Mouse (Mus musculus) lung, embryonic 14.5 days (tissue): Measurements from ENCODE around the gene Atp6v1c2. TPM values are rescaled to one million over a fixed set of nuclear protein-coding genes. Genes with fewer than 3 reads are reported as not detected.

Experiments
- ATAC-seq: fragments of 200-750 bp; cut with Nextera tagmentation; 2 replicates; pipeline ENCODE4 v1.8.0; 2017; ENCODE audit warnings: mild to moderate bottlenecking, moderate TSS enrichment, moderate library complexity; ENCODE audit not compliant: insufficient read depth
- DNase-seq: peaks from one replicate; pipeline ENCODE4 v3.0.0-alpha.2; 2015
- H3K27ac ChIP-seq: fragments of 300-500 bp; sonication (generic); 2 replicates; pipeline ENCODE4 v1.5.1; 2014; ENCODE audit warnings: low read depth, mild to moderate bottlenecking, moderate library complexity
- H3K27me3 ChIP-seq: fragments of 300-500 bp; sonication (generic); 2 replicates; pipeline ENCODE4 v1.6.1; 2014; ENCODE audit warnings: low read length, control low read depth; ENCODE audit not compliant: insufficient read depth
- H3K36me3 ChIP-seq: fragments of 300-500 bp; sonication (generic); 2 replicates; pipeline ENCODE4 v1.6.1; 2014; ENCODE audit warnings: control low read depth; ENCODE audit not compliant: insufficient read depth
- H3K4me1 ChIP-seq: fragments of 300-500 bp; sonication (generic); 2 replicates; pipeline ENCODE4 v1.6.1; 2014; ENCODE audit warnings: antibody characterized with exemption, control low read depth; ENCODE audit not compliant: insufficient read depth
- H3K4me2 ChIP-seq: fragments of 300-500 bp; sonication (generic); 2 replicates; pipeline ENCODE4 v1.6.1; 2014; ENCODE audit warnings: mild to moderate bottlenecking
- H3K4me3 ChIP-seq: fragments of 300-500 bp; sonication (generic); 2 replicates; pipeline ENCODE4 v1.5.1; 2014; ENCODE audit warnings: low read depth, low read length
- H3K9ac ChIP-seq: fragments of 300-500 bp; sonication (generic); 2 replicates; pipeline ENCODE4 v1.6.1; 2014
- H3K9me3 ChIP-seq: fragments of 300-500 bp; sonication (generic); 2 replicates; pipeline ENCODE4 v1.6.1; 2016; ENCODE audit warnings: low read depth, low read length, control low read depth
- CTCF ChIP-seq: IDR thresholded peaks from 2 replicates; pipeline ENCODE4 v1.5.1; 2016; ENCODE audit warnings: antibody characterized with exemption, low read depth
- WGBS: fragments of 180-500 bp; shearing (Covaris S2); extraction: QIAGEN DNeasy Blood & Tissue Kit; methylation state at CpG from one replicate; pipeline ENCODE4 v1.1.7; 2014; 5-methylcytosine and 5-hydroxymethylcytosine counted together
- polyA plus RNA-seq: library from polyadenylated mRNA; unstranded; fragments of >200 nt; fragmentation: Nextera tagmentation; extraction: Ambion mirVana; gene quantifications from 2 replicates; pipeline ENCODE4 v1.2.1, GENCODE M21; 2014

Atp6v1c2 gene
- polyA plus RNA-seq, 1 experiment from 2014 or later, result 1.0 TPM

DNA sequence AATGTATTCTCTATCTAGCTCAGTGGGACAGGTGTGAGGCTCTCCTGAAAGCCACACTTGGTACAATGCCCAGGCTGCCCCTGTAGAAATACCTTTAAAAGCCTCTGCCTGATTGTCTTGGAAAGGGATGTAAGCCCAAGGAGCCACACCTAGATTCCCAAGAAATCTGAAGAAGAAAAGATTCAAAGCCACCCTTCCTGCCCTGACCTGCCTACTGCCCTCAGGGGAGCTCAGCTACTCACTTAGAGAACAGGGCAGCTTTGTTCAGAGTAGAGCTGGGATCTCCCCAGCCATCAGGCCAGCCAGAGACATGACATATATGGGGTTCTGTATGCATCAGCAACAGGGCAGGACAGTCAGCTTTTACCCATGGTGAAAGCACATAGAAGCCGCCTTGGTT, 29.3 kb downstream of the Atp6v1c2 start:
- H3K4me2 ChIP-seq, result no peak overlapping the region
- H3K4me3 ChIP-seq, result no peak overlapping the region
- WGBS, result 88% methylated on average over 1 of the region's 1 CpGs
- no peak overlapping the region for H3K27ac ChIP-seq
- no peaks in the 10 kb centered on the region for H3K4me1 ChIP-seq
- no peaks in the 10 kb centered on the region for H3K36me3 ChIP-seq
- no peak overlapping the region for H3K9ac ChIP-seq
- ATAC-seq, result no peak
- no peaks in the 10 kb centered on the region for H3K27me3 ChIP-seq
- DNase-seq, result no peak
- TF ChIP-seq CTCF, result no peak
- no peaks in the 10 kb centered on the region for H3K9me3 ChIP-seq

DNA sequence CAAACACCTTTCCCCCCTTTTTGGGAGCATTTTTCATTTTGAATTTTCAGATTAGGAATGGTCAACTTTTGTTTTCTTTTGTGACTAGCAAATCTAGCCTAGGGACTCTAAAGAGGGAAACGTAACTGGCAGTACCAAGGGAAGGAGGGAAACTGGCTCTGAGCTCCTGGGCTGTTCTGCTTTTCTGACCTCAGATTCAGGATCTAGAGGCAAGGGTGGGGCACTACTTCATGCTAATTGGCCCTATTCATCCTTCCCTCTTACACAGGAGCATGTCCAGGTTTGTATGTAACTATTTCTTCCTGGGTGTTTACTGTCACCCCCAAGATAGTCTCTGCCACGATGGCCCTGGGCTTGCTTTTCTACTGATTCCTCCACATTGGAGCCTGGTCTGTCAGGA, 32.3 kb downstream of the Atp6v1c2 start:
- ATAC-seq, result no peak
- WGBS, result 73% methylated on average over 2 of the region's 2 CpGs
- no peak overlapping the region for H3K9ac ChIP-seq

DNA sequence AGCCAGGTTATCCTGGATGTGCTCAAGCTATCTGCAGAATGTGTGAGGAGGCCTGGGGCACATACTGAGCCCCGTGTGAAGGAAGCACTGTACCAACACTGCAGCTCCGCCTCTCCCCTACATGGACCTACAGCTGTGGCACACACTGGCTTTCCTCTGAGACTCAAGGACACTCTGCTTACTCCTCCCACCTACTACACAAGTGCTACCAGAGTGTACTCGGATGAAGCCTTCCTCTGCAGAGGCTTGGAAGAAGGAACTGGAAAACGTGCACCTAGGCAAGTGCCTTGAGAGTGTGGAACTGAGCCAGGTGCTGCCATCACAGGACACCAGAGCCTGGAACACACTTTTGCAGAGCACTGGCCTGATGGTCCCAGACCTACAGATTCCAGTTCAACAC, 38.6 kb downstream of the Atp6v1c2 start:
- WGBS, result 49% methylated on average over 4 of the region's 4 CpGs

More for the DNA sequence above, 32.3 kb downstream of the Atp6v1c2 start:
- no peaks in the 10 kb centered on the region for H3K27me3 ChIP-seq
- TF ChIP-seq CTCF, result no peak
- no peak for DNase-seq
- H3K9me3 ChIP-seq, result no peaks in the 10 kb centered on the region
- H3K4me1 ChIP-seq, result no peaks in the 10 kb centered on the region
- H3K4me2 ChIP-seq, result no peak overlapping the region
- no peak overlapping the region for H3K4me3 ChIP-seq
- no peak overlapping the region for H3K27ac ChIP-seq
- no peaks in the 10 kb centered on the region for H3K36me3 ChIP-seq

DNA sequence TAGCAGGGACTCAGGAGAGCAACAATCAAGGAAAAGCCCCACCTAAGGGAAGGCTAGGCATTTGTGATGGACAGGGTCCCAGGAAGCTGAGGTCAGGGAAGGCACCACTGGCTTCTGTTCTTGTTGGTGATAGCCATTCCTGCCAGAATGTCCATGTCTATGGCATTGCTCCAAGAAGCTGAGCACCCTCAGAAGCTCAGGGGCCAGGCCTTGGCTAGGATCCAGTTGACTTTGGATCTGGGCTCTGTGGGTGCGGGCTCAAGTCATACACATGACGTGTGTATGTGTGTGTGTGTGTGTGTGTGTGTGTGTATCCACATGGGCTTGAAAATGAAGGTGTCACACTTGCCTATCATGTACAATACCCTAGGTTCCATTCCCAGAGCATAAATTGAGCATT, 39.2 kb downstream of the Atp6v1c2 start:
- no peak for DNase-seq
- TF ChIP-seq CTCF, result no peak
- H3K9ac ChIP-seq, result no peak overlapping the region
- H3K27me3 ChIP-seq, result no peaks in the 10 kb centered on the region
- ATAC-seq, result no peak
- H3K9me3 ChIP-seq, result no peaks in the 10 kb centered on the region
- no peak overlapping the region for H3K27ac ChIP-seq
- 77% methylated on average over 2 of the region's 2 CpGs for WGBS
- no peak overlapping the region for H3K4me3 ChIP-seq
- no peak overlapping the region for H3K4me2 ChIP-seq
- H3K4me1 ChIP-seq, result no peaks in the 10 kb centered on the region
- H3K36me3 ChIP-seq, result peaks cover 11% of the 10 kb centered on the region

More for the DNA sequence above, 38.6 kb downstream of the Atp6v1c2 start:
- Histone ChIP-seq H3K27me3 (no peaks in the 10 kb centered on the region), H3K9me3 (no peaks in the 10 kb centered on the region), H3K9ac (no peak overlapping the region), H3K4me3 (no peak overlapping the region), H3K4me2 (no peak overlapping the region), H3K27ac (no peak overlapping the region), H3K4me1 (no peaks in the 10 kb centered on the region), H3K36me3 (0 out of 2 replicates have a peak, but pooled peaks cover 7% of the 10 kb centered on the region)
- DNase-seq, result peak; percentile 16
- no peak for TF ChIP-seq CTCF
- ATAC-seq, result peak; percentile 44; the same call in 1 of the 2 replicates

DNA sequence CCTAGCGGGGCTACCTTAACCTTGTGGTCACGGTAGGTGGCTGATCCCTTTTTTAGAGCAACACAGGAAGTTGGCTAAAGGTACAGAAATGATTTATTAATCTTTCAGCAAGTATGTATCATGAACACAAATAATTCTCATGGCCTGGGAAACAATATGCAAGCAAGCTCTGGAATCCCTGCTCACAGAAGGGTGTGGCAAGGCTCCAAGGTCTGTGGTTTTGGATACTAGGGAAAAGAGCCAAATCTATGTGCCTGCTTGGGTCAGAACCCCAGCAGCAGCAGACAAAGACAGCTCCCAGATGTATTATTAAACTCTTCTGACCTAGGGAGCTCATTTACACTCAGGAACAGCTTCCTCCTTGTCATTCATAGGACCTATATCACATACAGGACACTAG, 40.1 kb downstream of the Atp6v1c2 start:
- Histone ChIP-seq H3K4me2 (no peak overlapping the region), H3K9ac (no peak overlapping the region), H3K27ac (no peak overlapping the region), H3K36me3 (peaks cover 20% of the 10 kb centered on the region), H3K4me3 (no peak overlapping the region), H3K27me3 (no peaks in the 10 kb centered on the region), H3K4me1 (no peaks in the 10 kb centered on the region), H3K9me3 (no peaks in the 10 kb centered on the region)
- WGBS, result 61% methylated on average over 2 of the region's 2 CpGs
- TF ChIP-seq CTCF, result no peak
- DNase-seq (no peak), ATAC-seq (no peak)

DNA sequence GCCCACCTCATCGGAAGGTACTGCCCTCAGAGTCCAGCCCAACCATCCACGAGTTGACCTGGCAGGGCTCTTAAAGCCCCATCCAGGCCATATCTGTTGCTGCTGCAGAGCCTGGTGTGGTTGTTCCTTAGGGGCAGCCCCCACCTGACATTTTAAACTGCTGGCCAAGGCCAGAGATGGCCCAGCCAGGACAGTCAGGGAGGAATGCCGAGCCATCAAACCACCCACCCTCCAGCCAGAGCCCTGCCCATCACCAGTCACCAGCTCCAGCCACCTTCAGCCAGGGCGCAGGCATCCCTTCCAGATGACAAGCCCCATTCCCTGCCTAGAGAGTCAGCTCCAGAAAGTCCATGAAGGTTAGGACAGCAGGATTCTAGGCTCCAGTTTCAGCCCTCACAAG, 40.7 kb downstream of the Atp6v1c2 start:
- Histone ChIP-seq H3K9ac (no peak overlapping the region), H3K36me3 (peaks cover 26% of the 10 kb centered on the region), H3K9me3 (no peaks in the 10 kb centered on the region), H3K4me2 (no peak overlapping the region), H3K27ac (no peak overlapping the region), H3K4me1 (no peaks in the 10 kb centered on the region), H3K27me3 (no peaks in the 10 kb centered on the region), H3K4me3 (no peak overlapping the region)
- ATAC-seq (no peak), DNase-seq (no peak)
- no peak for TF ChIP-seq CTCF
- 63% methylated on average over 4 of the region's 4 CpGs for WGBS

DNA sequence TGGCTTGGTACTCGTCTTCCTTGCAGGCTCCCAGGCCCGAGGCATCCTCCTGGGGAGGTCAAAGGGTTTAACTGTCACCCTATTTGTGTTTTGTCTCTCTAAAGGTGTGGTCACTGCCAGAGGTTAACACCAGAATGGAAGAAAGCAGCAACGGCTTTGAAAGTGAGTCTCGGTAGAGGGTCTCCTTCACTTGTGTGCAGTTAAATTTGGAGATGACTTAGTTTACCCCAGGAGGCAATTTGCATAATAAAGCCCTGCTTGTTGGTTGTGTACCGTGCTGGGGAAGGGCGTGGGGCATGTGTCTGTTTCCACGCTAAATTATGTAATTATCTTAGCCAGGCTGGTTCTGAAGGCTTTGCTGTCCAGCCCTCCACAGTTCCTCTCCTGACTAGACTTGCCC, 55.3 kb downstream of the Atp6v1c2 start:
- H3K9ac ChIP-seq, result no peak overlapping the region
- no peak overlapping the region for H3K4me2 ChIP-seq
- H3K36me3 ChIP-seq, result peaks cover 96% of the 10 kb centered on the region
- no peaks in the 10 kb centered on the region for H3K4me1 ChIP-seq
- H3K27me3 ChIP-seq, result no peaks in the 10 kb centered on the region
- H3K9me3 ChIP-seq, result no peaks in the 10 kb centered on the region
- DNase-seq (no peak), ATAC-seq (no peak)
- 79% methylated on average over 7 of the region's 7 CpGs for WGBS
- no peak overlapping the region for H3K4me3 ChIP-seq
- no peak overlapping the region for H3K27ac ChIP-seq
- no peak for TF ChIP-seq CTCF

DNA sequence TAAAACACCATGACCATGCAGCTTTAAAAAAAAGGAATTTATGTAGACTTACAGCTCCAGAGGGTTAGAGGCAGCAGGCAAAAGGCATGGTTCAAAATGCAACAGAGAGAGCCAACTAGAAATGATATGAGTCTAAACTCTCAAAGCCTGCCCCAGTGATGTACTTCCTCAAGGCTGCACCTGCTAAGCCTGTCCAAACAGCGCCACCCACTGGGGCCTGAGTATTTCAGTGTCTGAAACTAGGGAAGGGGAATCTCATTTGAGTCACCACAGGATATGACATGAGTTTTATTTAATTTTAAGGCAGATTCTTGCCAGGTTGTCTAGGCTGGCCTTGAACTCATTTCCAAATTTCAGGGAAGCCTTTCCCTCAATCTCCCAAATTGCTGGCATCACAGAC, 57.9 kb downstream of the Atp6v1c2 start:
- Histone ChIP-seq H3K4me2 (no peak overlapping the region), H3K27ac (no peak overlapping the region), H3K4me1 (peaks cover 8% of the 10 kb centered on the region; the same call in 1 of the 2 replicates), H3K9me3 (no peaks in the 10 kb centered on the region), H3K27me3 (no peaks in the 10 kb centered on the region), H3K4me3 (no peak overlapping the region), H3K9ac (no peak overlapping the region), H3K36me3 (peaks cover 79% of the 10 kb centered on the region)
- ATAC-seq (no peak), DNase-seq (peak; percentile 28)
- WGBS, result 77% methylated on average over 1 of the region's 1 CpGs
- peak; percentile 42; the same call in 1 of the 2 replicates for TF ChIP-seq CTCF
